Comparison of ENCODE assay signal across 18 mouse cellular contexts in the genomic region with DNA sequence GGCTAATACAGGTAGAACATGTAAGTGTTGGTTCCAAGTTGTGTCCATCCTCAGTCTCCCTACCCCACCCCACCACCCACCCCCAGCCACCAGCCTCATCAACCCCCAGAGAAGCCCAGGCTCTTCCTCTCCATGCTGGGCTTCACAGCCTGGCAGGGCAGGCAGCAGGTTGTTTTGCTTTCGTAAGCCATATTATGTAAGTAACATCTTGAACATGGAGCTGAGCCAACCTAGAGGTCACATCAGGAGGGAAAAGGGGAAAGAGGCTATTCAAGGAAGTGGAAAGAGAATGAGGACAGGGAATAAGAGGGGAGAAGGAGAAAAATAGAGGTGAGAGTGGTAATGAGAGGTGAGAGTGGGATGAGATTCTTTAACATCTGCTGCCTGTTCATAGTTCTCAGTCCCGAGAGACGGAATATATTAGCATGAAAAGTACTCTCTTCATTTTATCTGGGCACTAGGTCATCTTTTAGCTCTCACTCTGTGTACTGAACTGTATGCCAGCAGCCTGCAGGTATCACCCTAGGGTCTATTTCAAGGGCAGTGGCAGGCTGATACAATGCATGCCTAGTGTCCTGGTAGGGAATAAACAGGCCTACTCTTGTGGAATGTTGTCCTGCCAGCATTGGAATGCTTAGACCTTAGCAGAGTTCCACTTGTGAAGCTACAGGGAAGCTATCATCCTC. TPM values are rescaled to one million over a fixed set of nuclear protein-coding genes. Genes with fewer than 3 reads are reported as not detected.
DNase-seq lines count a peak whose midpoint lies in the region; ATAC-seq and TF ChIP-seq lines count a peak whose summit lies in the region.
"Had no signal": no experiment of that assay in that cellular context is flagged by ENCODE, and none has a peak within 500 bp of the region (broad histone marks: within the 10 kb centered on the region; RNA-seq: fewer than 3 reads in every experiment).

No protein-coding gene starts in this region.

- no peaks in the 10 kb centered on the region for H3K9me3 ChIP-seq in hindbrain, embryonic 11.5 days (ENCODE audit: control insufficient read depth, low read length)
- H3K9me3 ChIP-seq: liver, embryonic 15.5 days; midbrain, embryonic 10.5 days had no signal

- ATAC-seq in frontal cortex, adult (ENCODE audit: low TSS enrichment): peak; percentile 64
- no peak for ATAC-seq in hindbrain, embryonic 11.5 days (ENCODE audit: low FRiP score)
- ATAC-seq in monocyte, adult 5-6 weeks (replicated peaks; ENCODE audit: insufficient number of reproducible peaks, low FRiP score, low TSS enrichment, poor library complexity, severe bottlenecking): no peak
- ATAC-seq: forebrain, embryonic 16.5 days had no signal

- no peaks in the 10 kb centered on the region for H3K36me3 ChIP-seq in hindbrain, embryonic 11.5 days (ENCODE audit: control insufficient read depth, insufficient read depth, low read length)
- H3K36me3 ChIP-seq: liver, embryonic 15.5 days; midbrain, embryonic 10.5 days had no signal

- WGBS in lung, adult 2 months: 75% methylated on average over 3 of the region's 3 CpGs
- 94% methylated on average over 3 of the region's 3 CpGs for WGBS in hindbrain, embryonic 11.5 days

- no peak overlapping the region for H3K27ac ChIP-seq in hindbrain, embryonic 11.5 days (ENCODE audit: low read depth, low read length)
- H3K27ac ChIP-seq: liver, embryonic 15.5 days; midbrain, embryonic 10.5 days had no signal

- H3K9ac ChIP-seq in hindbrain, embryonic 11.5 days (ENCODE audit: low read depth, low read length): no peak overlapping the region
- H3K9ac ChIP-seq: liver, embryonic 15.5 days had no signal

- DNase-seq in frontal cortex, postnatal 14 days (ENCODE audit: low spot score in 2 of 2): no peak
- peak; percentile 51 to 67 for DNase-seq in lung, adult 18-20 months
- DNase-seq in lung, adult 2 months: no peak
- DNase-seq in kidney, adult 9 months: peak; percentile 89
- no peak for DNase-seq in hindbrain, embryonic 11.5 days (ENCODE audit: low spot score)
- no peak for DNase-seq in right cerebral cortex, adult 18-20 months
- DNase-seq: adrenal gland, postnatal 25 days; cerebellum, adult 11 months had no signal

- H3K4me1 ChIP-seq in lung, adult 2 months (ENCODE audit: control insufficient read depth, insufficient read depth, low read length): peaks cover 3% of the 10 kb centered on the region; the same call in 1 of the 2 replicates
- H3K4me1 ChIP-seq in hindbrain, embryonic 11.5 days (replicated peaks; ENCODE audit: control insufficient read depth, insufficient read depth, low read length): no peaks in the 10 kb centered on the region
- H3K4me1 ChIP-seq: liver, embryonic 15.5 days had no signal

- no peak for TF ChIP-seq POLR2A in lung, adult 2 months (IDR thresholded peaks at IDR 0.05; ENCODE audit: borderline replicate concordance, extremely low read depth, low read depth, low read length)

- no peak for TF ChIP-seq CTCF in lung, adult 2 months (IDR thresholded peaks at IDR 0.05; ENCODE audit: insufficient read depth, low read length)

- no peaks in the 10 kb centered on the region for H3K27me3 ChIP-seq in hindbrain, embryonic 11.5 days (ENCODE audit: control insufficient read depth, insufficient read depth, low read length)
- H3K27me3 ChIP-seq: liver, embryonic 15.5 days had no signal

- H3K4me3 ChIP-seq in lung, adult 2 months (replicated peaks; ENCODE audit: extremely low read depth, low read depth, low read length): no peak overlapping the region
- no peak overlapping the region for H3K4me3 ChIP-seq in hindbrain, embryonic 11.5 days (ENCODE audit: low read depth, low read length)
- H3K4me3 ChIP-seq: liver, embryonic 15.5 days; midbrain, embryonic 10.5 days had no signal

- no peak overlapping the region for H3K4me2 ChIP-seq in hindbrain, embryonic 11.5 days (replicated peaks; ENCODE audit: low read depth, low read length)
- H3K4me2 ChIP-seq: liver, embryonic 15.5 days had no signal

RNA-seq across cellular contexts. Expression of gene Teddm2, which starts 18.6 kb away (rescaled TPM):
- 0.43 and 0.44 TPM in 2 replicates for polyA plus RNA-seq in lung, adult 2 months (2012; rRNA removed)
- 0.49 and 0.51 TPM in 2 replicates for polyA plus RNA-seq in hindbrain, embryonic 11.5 days (2014; fragmentation: Nextera tagmentation; extraction: Ambion mirVana)
- 0.32 to 1.4 TPM (median 0.87 TPM) in 3 replicates for total RNA-seq in monocyte, adult 5-6 weeks (2017)

RNA-seq across cellular contexts. Expression of gene Glul, which starts 18.9 kb away (rescaled TPM):
- 190 and 219 TPM in 2 replicates for polyA plus RNA-seq in lung, adult 2 months (2012; rRNA removed)
- 130 and 143 TPM in 2 replicates for polyA plus RNA-seq in hindbrain, embryonic 11.5 days (2014; fragmentation: Nextera tagmentation; extraction: Ambion mirVana)
- 78.8 to 92.8 TPM (median 85.8 TPM) in 3 replicates for total RNA-seq in monocyte, adult 5-6 weeks (2017)

RNA-seq across cellular contexts. Expression of gene Teddm1a, which starts 27.1 kb away (rescaled TPM):
- polyA plus RNA-seq in lung, adult 2 months (2012; rRNA removed): not detected in 2 replicates
- polyA plus RNA-seq in hindbrain, embryonic 11.5 days (2014; fragmentation: Nextera tagmentation; extraction: Ambion mirVana): 0.15 TPM in 1 of 2 replicates, not detected in the other
- not detected in 3 replicates for total RNA-seq in monocyte, adult 5-6 weeks (2017)
- total RNA-seq: adrenal gland, postnatal 25 days; gastrocnemius, postnatal 4 days; layer of hippocampus, adult 8-10 months; left cerebral cortex, postnatal 14 days had no signal
- polyA plus RNA-seq: cortical plate, adult 2 months; liver, embryonic 15.5 days; midbrain, embryonic 10.5 days; urinary bladder, adult 2 months had no signal

RNA-seq across cellular contexts. Expression of gene Teddm1b, which starts 44.5 kb away (rescaled TPM):
- polyA plus RNA-seq in lung, adult 2 months (2012; rRNA removed): not detected in 2 replicates
- polyA plus RNA-seq in hindbrain, embryonic 11.5 days (2014; fragmentation: Nextera tagmentation; extraction: Ambion mirVana): 0.31 and 0.33 TPM in 2 replicates
- not detected in 3 replicates for total RNA-seq in monocyte, adult 5-6 weeks (2017)
- total RNA-seq: adrenal gland, postnatal 25 days; gastrocnemius, postnatal 4 days; layer of hippocampus, adult 8-10 months; left cerebral cortex, postnatal 14 days had no signal
- polyA plus RNA-seq: cortical plate, adult 2 months; urinary bladder, adult 2 months had no signal

Comparison
In these comparisons a context has a peak if more than half of its experiments do, and no peak if none do; other contexts are left out.
1. DNase-seq: peak in lung, adult 18-20 months (2 of 2) and kidney, adult 9 months (single experiment); none in frontal cortex, postnatal 14 days (0 of 2), lung, adult 2 months (single experiment), hindbrain, embryonic 11.5 days (single experiment) and right cerebral cortex, adult 18-20 months (single experiment).